Mouse (Mus musculus): ENCODE results near the gene Hist1h3b. TPM values are rescaled to one million over a fixed set of nuclear protein-coding genes. Genes with fewer than 3 reads are reported as not detected.

Gene Hist1h3b
- polyA plus RNA-seq, 1 experiment from 2014 or later, result 1.5 TPM

GRCm38 (mm10) chr13:23740910-23741309 is 11.2 kb upstream of the Hist1h3b start:
- no peak for TF ChIP-seq CTCF (IDR thresholded peaks at IDR 0.05; ENCODE audit: low read depth)
- Histone ChIP-seq H3K9me3 (ENCODE audit: control insufficient read depth) (no peaks in the 10 kb centered on the region), H3K27ac (ENCODE audit: low read depth, low read length) (peak overlapping the region; percentile 97; the same call in 1 of the 2 replicates), H3K4me1 (replicated peaks; ENCODE audit: control insufficient read depth, insufficient read depth, low read length) (no peaks in the 10 kb centered on the region), H3K36me3 (ENCODE audit: control insufficient read depth, insufficient read depth) (no peaks in the 10 kb centered on the region), H3K4me2 (replicated peaks; ENCODE audit: low read depth) (peak overlapping the region; percentile 85), H3K9ac (ENCODE audit: low read depth, low read length) (no peak overlapping the region), H3K4me3 (ENCODE audit: low read depth, low read length) (no peak overlapping the region), H3K27me3 (replicated peaks; ENCODE audit: control insufficient read depth, insufficient read depth, low read length) (no peaks in the 10 kb centered on the region)
- no peak for ATAC-seq
- 64% methylated on average over 5 of the region's 5 CpGs for WGBS

- Histone ChIP-seq H3K27ac (ENCODE audit: low read depth, low read length) (no peak overlapping the region), H3K9ac (ENCODE audit: low read depth, low read length) (no peak overlapping the region), H3K4me1 (replicated peaks; ENCODE audit: control insufficient read depth, insufficient read depth, low read length) (no peaks in the 10 kb centered on the region), H3K27me3 (replicated peaks; ENCODE audit: control insufficient read depth, insufficient read depth, low read length) (no peaks in the 10 kb centered on the region), H3K4me2 (replicated peaks; ENCODE audit: low read depth) (no peak overlapping the region), H3K36me3 (ENCODE audit: control insufficient read depth, insufficient read depth) (no peaks in the 10 kb centered on the region), H3K4me3 (ENCODE audit: low read depth, low read length) (no peak overlapping the region), H3K9me3 (ENCODE audit: control insufficient read depth) (no peaks in the 10 kb centered on the region)
- no peak for TF ChIP-seq CTCF (IDR thresholded peaks at IDR 0.05; ENCODE audit: low read depth)
- ATAC-seq, result no peak
Measured at GRCm38 (mm10) chr13:23742007-23742406, 10.1 kb upstream of the Hist1h3b start.

GRCm38 (mm10) chr13:23743215-23743614 is 8.9 kb upstream of the Hist1h3b start:
- Histone ChIP-seq H3K27ac (ENCODE audit: low read depth, low read length) (no peak overlapping the region), H3K4me3 (ENCODE audit: low read depth, low read length) (no peak overlapping the region), H3K4me1 (replicated peaks; ENCODE audit: control insufficient read depth, insufficient read depth, low read length) (peaks cover 4% of the 10 kb centered on the region; the same call in 1 of the 2 replicates), H3K9me3 (ENCODE audit: control insufficient read depth) (no peaks in the 10 kb centered on the region), H3K4me2 (replicated peaks; ENCODE audit: low read depth) (no peak overlapping the region), H3K9ac (ENCODE audit: low read depth, low read length) (no peak overlapping the region), H3K27me3 (replicated peaks; ENCODE audit: control insufficient read depth, insufficient read depth, low read length) (no peaks in the 10 kb centered on the region), H3K36me3 (ENCODE audit: control insufficient read depth, insufficient read depth) (no peaks in the 10 kb centered on the region)
- 77% methylated on average over 5 of the region's 5 CpGs for WGBS
- no peak for ATAC-seq
- no peak for TF ChIP-seq CTCF (IDR thresholded peaks at IDR 0.05; ENCODE audit: low read depth)

- Histone ChIP-seq H3K4me2 (replicated peaks; ENCODE audit: low read depth) (peak overlapping the region; percentile 68; the same call in 1 of the 2 replicates), H3K4me3 (ENCODE audit: low read depth, low read length) (peak overlapping the region; percentile 36; the same call in 1 of the 2 replicates), H3K27ac (ENCODE audit: low read depth, low read length) (no peak overlapping the region), H3K9ac (ENCODE audit: low read depth, low read length) (no peak overlapping the region), H3K36me3 (ENCODE audit: control insufficient read depth, insufficient read depth) (no peaks in the 10 kb centered on the region), H3K27me3 (replicated peaks; ENCODE audit: control insufficient read depth, insufficient read depth, low read length) (no peaks in the 10 kb centered on the region), H3K9me3 (ENCODE audit: control insufficient read depth) (no peaks in the 10 kb centered on the region), H3K4me1 (replicated peaks; ENCODE audit: control insufficient read depth, insufficient read depth, low read length) (peaks cover 4% of the 10 kb centered on the region; the same call in 1 of the 2 replicates)
- WGBS, result 29% methylated on average over 4 of the region's 4 CpGs
- no peak for TF ChIP-seq CTCF (IDR thresholded peaks at IDR 0.05; ENCODE audit: low read depth)
- no peak for ATAC-seq
Measured at GRCm38 (mm10) chr13:23743963-23744362, 8.1 kb upstream of the Hist1h3b start.

- Histone ChIP-seq H3K27me3 (replicated peaks; ENCODE audit: control insufficient read depth, insufficient read depth, low read length) (no peaks in the 10 kb centered on the region), H3K4me2 (replicated peaks; ENCODE audit: low read depth) (peak overlapping the region; percentile 68), H3K4me1 (replicated peaks; ENCODE audit: control insufficient read depth, insufficient read depth, low read length) (peaks cover 4% of the 10 kb centered on the region; the same call in 1 of the 2 replicates), H3K27ac (ENCODE audit: low read depth, low read length) (no peak overlapping the region), H3K36me3 (ENCODE audit: control insufficient read depth, insufficient read depth) (no peaks in the 10 kb centered on the region), H3K9me3 (ENCODE audit: control insufficient read depth) (no peaks in the 10 kb centered on the region), H3K9ac (ENCODE audit: low read depth, low read length) (no peak overlapping the region), H3K4me3 (ENCODE audit: low read depth, low read length) (peak overlapping the region; percentile 36)
- 2% methylated on average over 14 of the region's 36 CpGs for WGBS
- no peak for TF ChIP-seq CTCF (IDR thresholded peaks at IDR 0.05; ENCODE audit: low read depth)
- no peak for ATAC-seq
Measured at GRCm38 (mm10) chr13:23744421-23745380, 7.4 kb upstream of the Hist1h3b start.

- H3K4me2 ChIP-seq (replicated peaks; ENCODE audit: low read depth), result peak within 1 kb of the TSS; percentile 68
- under 1% methylated on average over 23 of the region's 28 CpGs for WGBS
- no peak for TF ChIP-seq CTCF (IDR thresholded peaks at IDR 0.05; ENCODE audit: low read depth)
- H3K9ac ChIP-seq (ENCODE audit: low read depth, low read length), result peak within 1 kb of the TSS; percentile 52
- no peaks in the 10 kb centered on the region for H3K36me3 ChIP-seq (ENCODE audit: control insufficient read depth, insufficient read depth)
- H3K4me3 ChIP-seq (ENCODE audit: low read depth, low read length), result peak within 1 kb of the TSS; percentile 36
- peaks cover 4% of the 10 kb centered on the region; the same call in 1 of the 2 replicates for H3K4me1 ChIP-seq (replicated peaks; ENCODE audit: control insufficient read depth, insufficient read depth, low read length)
- H3K27ac ChIP-seq (ENCODE audit: low read depth, low read length), result peak within 1 kb of the TSS; percentile 94
- no peaks in the 10 kb centered on the region for H3K27me3 ChIP-seq (replicated peaks; ENCODE audit: control insufficient read depth, insufficient read depth, low read length)
- no peaks in the 10 kb centered on the region for H3K9me3 ChIP-seq (ENCODE audit: control insufficient read depth)
- peak; percentile 62 for ATAC-seq
Measured at GRCm38 (mm10) chr13:23745381-23746161, 6.5 kb upstream of the Hist1h3b start, which contains the start of gene Hist1h3c. Gene Hist1h3c (minus strand): TSS chr13:23745602.

Measured in intestine, postnatal 0 days (tissue).